In the genomic region with DNA sequence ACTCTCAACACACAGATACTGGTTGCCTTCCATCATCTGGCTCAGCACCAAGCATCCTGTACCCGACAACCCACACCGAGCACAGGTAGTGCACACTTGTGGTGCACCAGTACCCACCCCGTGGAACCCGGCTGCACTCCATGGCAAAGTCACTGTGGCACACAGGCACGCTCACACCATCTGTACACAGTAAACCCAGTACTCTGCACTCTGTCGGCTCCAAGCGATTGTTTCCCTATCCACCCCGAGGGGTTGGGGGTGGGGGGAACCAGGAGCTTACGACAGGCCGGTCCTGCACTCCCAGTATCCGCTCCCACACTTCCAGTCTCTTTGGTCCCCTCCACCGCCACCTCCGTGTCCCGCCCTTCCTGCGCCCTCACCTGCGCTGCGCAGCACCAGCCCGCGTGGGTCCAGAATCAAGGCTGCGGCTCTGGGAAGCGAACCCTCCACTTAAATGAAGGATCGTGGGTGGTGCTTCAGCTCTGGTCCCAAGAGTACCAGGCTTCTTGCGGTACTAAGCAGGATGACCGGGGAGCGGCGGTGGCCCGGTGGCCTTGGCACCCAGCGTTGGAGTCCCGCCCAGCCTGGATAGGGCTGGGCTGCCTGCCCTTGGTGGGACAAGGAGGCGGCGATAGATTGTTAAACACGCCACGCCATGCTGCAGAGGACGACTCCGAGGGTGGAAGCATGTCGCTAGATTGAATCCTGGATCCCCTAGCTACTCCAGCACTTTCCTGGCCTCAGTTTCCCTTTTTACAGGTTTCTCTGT, we compare ENCODE assay signal across 8 mouse cellular contexts. TPM values are rescaled to one million over a fixed set of nuclear protein-coding genes. Genes with fewer than 3 reads are reported as not detected.
DNase-seq lines count a peak whose midpoint lies in the region; ATAC-seq and TF ChIP-seq lines count a peak whose summit lies in the region.

A gene (minus strand): TSS at position 515 of the 769 bp plus-strand sequence.

- H3K4me1 ChIP-seq in ES-Bruce4 (ENCODE audit: control insufficient read depth, insufficient read depth, low read length) = peaks cover 2% of the 10 kb centered on the region
- no peaks in the 10 kb centered on the region for H3K4me1 ChIP-seq in forebrain, embryonic 14.5 days (ENCODE audit: control insufficient read depth, insufficient read depth, low read length)
- peaks cover 4% of the 10 kb centered on the region; the same call in 1 of the 2 replicates for H3K4me1 ChIP-seq in midbrain, embryonic 11.5 days (ENCODE audit: control insufficient read depth, insufficient read depth, low read length)

- 3% methylated on average over 36 of the region's 36 CpGs for WGBS in forebrain, embryonic 14.5 days
- WGBS in midbrain, embryonic 11.5 days = 7% methylated on average over 36 of the region's 36 CpGs

- ATAC-seq in cerebellum, adult (ENCODE audit: insufficient number of reproducible peaks, low FRiP score, low TSS enrichment) = no peak
- ATAC-seq in forebrain, embryonic 14.5 days = peak; percentile 40; the same call in 1 of the 2 replicates
- no peak for ATAC-seq in midbrain, embryonic 11.5 days (ENCODE audit: low FRiP score)

- no peaks in the 10 kb centered on the region for H3K9me3 ChIP-seq in ES-Bruce4 (replicated peaks; ENCODE audit: control insufficient read depth, insufficient read depth, low read length, poor library complexity, severe bottlenecking)
- no peaks in the 10 kb centered on the region for H3K9me3 ChIP-seq in forebrain, embryonic 14.5 days (replicated peaks; ENCODE audit: control insufficient read depth, low read length)
- H3K9me3 ChIP-seq in midbrain, embryonic 11.5 days (ENCODE audit: control insufficient read depth, low read length) = no peaks in the 10 kb centered on the region

- TF ChIP-seq EP300 in ES-Bruce4 (IDR thresholded peaks at IDR 0.05; ENCODE audit: insufficient read depth, low read depth, low read length) = no peak

- H3K36me3 ChIP-seq in ES-Bruce4 (ENCODE audit: control insufficient read depth, insufficient read depth, low read length, poor library complexity, severe bottlenecking) = no peaks in the 10 kb centered on the region
- H3K36me3 ChIP-seq in forebrain, embryonic 14.5 days (ENCODE audit: control insufficient read depth, insufficient read depth, low read length) = no peaks in the 10 kb centered on the region
- H3K36me3 ChIP-seq in midbrain, embryonic 11.5 days (ENCODE audit: control insufficient read depth, insufficient read depth, low read length) = no peaks in the 10 kb centered on the region

- H3K9ac ChIP-seq in ES-Bruce4 (ENCODE audit: low read depth, poor library complexity, severe bottlenecking) = peak within 1 kb of the TSS; percentile 66
- H3K9ac ChIP-seq in forebrain, embryonic 14.5 days (ENCODE audit: low read length) = peak within 1 kb of the TSS; percentile 43; the same call in 1 of the 2 replicates
- peak within 1 kb of the TSS; percentile 17 for H3K9ac ChIP-seq in midbrain, embryonic 11.5 days (ENCODE audit: low read length)

- TF ChIP-seq POLR2A in ES-Bruce4 (IDR thresholded peaks at IDR 0.05; ENCODE audit: insufficient read depth, low read length) = no peak

- peak; percentile 38 to 59 for DNase-seq in cerebellum, postnatal 14 days
- peak; percentile 31 for DNase-seq in forebrain, embryonic 14.5 days (ENCODE audit: low spot score)
- peak; percentile 48 to 66 for DNase-seq in kidney, postnatal 4 days
- DNase-seq in midbrain, embryonic 11.5 days (ENCODE audit: low spot score, missing footprints) = no peak
- no peak for DNase-seq in yolk sac, embryonic 10.5 days (ENCODE audit: low spot score)
- DNase-seq in urinary bladder, postnatal 10 days (ENCODE audit: low spot score) = no peak

- peak within 1 kb of the TSS; percentile 77 for H3K4me3 ChIP-seq in ES-Bruce4 (ENCODE audit: low read depth, low read length)
- H3K4me3 ChIP-seq in forebrain, embryonic 14.5 days (ENCODE audit: low read depth, low read length) = peak within 1 kb of the TSS; percentile 23
- peak within 1 kb of the TSS; percentile 24 for H3K4me3 ChIP-seq in midbrain, embryonic 11.5 days (ENCODE audit: low read depth, low read length)

- H3K27ac ChIP-seq in ES-Bruce4 (ENCODE audit: insufficient read depth, low read length) = no peak within 1 kb of the TSS
- H3K27ac ChIP-seq in forebrain, embryonic 14.5 days (ENCODE audit: low read depth, low read length) = no peak within 1 kb of the TSS
- no peak within 1 kb of the TSS for H3K27ac ChIP-seq in midbrain, embryonic 11.5 days (ENCODE audit: low read depth, low read length)

- no peaks in the 10 kb centered on the region for H3K27me3 ChIP-seq in ES-Bruce4 (ENCODE audit: control insufficient read depth, insufficient read depth, low read length, poor library complexity, severe bottlenecking)
- H3K27me3 ChIP-seq in forebrain, embryonic 14.5 days (replicated peaks; ENCODE audit: control insufficient read depth, insufficient read depth, low read length) = peaks cover 18% of the 10 kb centered on the region
- H3K27me3 ChIP-seq in midbrain, embryonic 11.5 days (ENCODE audit: control insufficient read depth, insufficient read depth, low read length) = peaks cover 20% of the 10 kb centered on the region

- TF ChIP-seq CTCF in ES-Bruce4 (IDR thresholded peaks at IDR 0.05; ENCODE audit: low read depth, low read length) = no peak

- peak within 1 kb of the TSS; percentile 49 for H3K4me2 ChIP-seq in forebrain, embryonic 14.5 days (ENCODE audit: low read length)
- peak within 1 kb of the TSS; percentile 43 for H3K4me2 ChIP-seq in midbrain, embryonic 11.5 days

RNA-seq across cellular contexts. Expression of the gene that starts here (rescaled TPM):
- 0.46 TPM in 1 of 2 replicates, not detected in the other for polyA plus RNA-seq in ES-Bruce4 (2011; ENCODE audit: insufficient read depth, insufficient read length, low read depth, missing spikeins)
- 2.3 and 3.2 TPM in 2 replicates for polyA plus RNA-seq in forebrain, embryonic 14.5 days (2014; fragmentation: Nextera tagmentation; extraction: Ambion mirVana)
- polyA plus RNA-seq in midbrain, embryonic 11.5 days (2014; fragmentation: Nextera tagmentation; extraction: Ambion mirVana) = 1.6 and 2.4 TPM in 2 replicates

Comparison
In these comparisons a context has a peak if more than half of its experiments do, and no peak if none do; other contexts are left out.
1. DNase-seq: peak in cerebellum, postnatal 14 days (2 of 2), forebrain, embryonic 14.5 days (single experiment) and kidney, postnatal 4 days (2 of 2); none in midbrain, embryonic 11.5 days (single experiment), yolk sac, embryonic 10.5 days (single experiment) and urinary bladder, postnatal 10 days (single experiment).
2. H3K4me3 ChIP-seq: peak in every context shown above with its lines; median percentile 77 in ES-Bruce4; 24 in midbrain, embryonic 11.5 days; 23 in forebrain, embryonic 14.5 days.
3. Peak in every context shown above with its lines, with median percentiles within 50 percentile points of each other: H3K9ac ChIP-seq.